Mouse (Mus musculus) kidney, postnatal 14 days (tissue): ENCODE results near the gene Sdhaf1.

Experiments used
- DNase-seq: peaks from one replicate; pipeline ENCODE4 v3.0.0; 2022; ENCODE audit warnings: mixed read lengths

Gene Sdhaf1

DNA sequence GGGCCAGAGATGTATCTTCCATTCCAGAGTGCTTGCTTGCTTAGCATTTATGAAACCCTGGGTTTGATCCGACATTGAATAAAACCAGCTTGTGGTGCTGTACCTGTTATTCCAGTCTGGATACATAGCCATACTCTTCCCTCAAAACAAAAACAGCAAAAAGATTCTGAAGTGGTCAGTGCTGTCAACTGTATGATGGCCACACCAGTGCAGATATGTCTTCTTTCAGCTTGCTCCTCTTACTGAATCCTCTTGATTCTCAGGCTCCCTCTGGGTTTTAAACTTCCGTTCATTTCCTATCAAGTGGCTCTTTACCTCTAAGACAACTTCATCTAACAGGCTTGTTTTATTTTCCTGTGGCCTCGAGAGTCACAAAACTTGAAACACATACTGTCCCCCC, at the start of gene Sdhaf1:
Gene Sdhaf1 (minus strand): TSS at position 101 of the 400 bp plus-strand sequence.
- DNase-seq, result no peak

DNA sequence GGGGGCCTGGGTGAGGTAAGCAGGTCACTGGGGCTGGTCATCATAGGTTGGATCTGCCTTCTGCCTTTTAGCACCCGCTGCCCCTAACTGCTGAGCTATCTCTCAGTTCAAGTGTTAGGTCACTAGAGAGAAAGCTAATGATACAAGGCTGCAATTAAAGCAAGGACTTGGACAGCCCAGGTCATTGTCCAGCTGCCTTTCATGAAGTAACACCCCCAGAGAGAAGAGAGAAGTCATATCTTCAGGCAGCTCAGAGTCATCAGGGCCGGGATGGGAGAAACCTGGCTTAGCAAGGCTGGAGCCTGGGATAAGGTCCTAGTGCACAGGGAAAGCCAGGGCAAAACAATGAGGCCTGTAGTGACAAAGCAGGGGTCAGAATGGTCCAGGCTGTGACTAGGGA, 43.8 kb upstream of the Sdhaf1 start:
- DNase-seq, result no peak

DNA sequence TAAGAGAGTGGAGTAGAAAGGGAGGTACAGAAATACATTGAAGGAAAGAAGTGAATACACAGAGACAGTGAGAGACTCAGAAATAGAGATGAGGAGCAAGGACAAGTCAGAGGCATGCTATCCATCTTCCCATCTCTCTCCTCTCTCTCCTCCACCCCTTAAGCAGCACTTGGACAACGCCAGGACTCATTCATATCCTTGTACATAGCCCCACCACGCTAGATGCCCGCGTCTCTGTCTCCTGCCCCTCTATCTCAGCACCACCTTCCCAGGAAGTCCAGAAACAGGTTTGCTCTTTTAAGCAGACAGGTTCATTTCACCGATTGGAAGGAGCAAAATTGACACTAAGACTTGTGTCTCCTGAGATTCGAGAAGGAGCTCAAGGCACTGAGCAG, 39.6 kb upstream of the Sdhaf1 start:
- no peak for DNase-seq

DNA sequence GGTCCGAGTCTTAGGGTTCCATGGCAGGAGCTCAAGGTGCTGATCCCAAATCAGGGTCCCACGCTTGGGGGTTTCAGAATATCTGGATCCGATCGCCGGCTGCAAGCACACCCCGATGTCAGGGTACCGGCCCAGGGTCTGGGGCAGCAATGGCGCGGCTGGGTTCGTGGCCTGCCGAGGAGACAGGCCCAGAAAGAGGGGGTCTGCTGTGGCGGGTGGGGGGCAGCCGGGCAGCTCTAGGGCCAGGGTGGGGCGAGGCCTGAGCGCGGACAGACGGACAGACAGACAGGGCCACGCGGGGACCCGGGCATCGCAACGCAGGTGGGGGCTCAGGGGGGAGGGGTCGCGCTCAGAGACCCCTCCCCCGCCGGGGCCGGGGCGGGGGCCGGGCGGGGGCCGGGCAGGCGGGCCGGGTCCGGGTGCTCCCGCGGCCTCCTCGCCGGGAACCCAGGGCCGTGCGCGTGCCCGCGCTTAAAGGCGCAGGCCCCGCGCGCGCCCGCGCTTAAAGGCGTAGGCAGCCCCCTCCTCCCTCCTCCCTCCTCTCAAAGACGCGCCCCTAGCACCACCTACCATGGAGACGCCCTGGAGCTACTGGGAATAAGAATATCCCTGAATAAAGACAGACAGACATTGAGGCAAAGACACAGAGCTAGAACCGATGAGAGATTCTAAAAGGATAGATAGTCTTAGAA, 39.1 kb upstream of the Sdhaf1 start, which contains the start of gene Lrfn3:
Gene Lrfn3 (minus strand): TSS at position 121 of the 692 bp plus-strand sequence.
- DNase-seq, result peak; percentile 81

DNA sequence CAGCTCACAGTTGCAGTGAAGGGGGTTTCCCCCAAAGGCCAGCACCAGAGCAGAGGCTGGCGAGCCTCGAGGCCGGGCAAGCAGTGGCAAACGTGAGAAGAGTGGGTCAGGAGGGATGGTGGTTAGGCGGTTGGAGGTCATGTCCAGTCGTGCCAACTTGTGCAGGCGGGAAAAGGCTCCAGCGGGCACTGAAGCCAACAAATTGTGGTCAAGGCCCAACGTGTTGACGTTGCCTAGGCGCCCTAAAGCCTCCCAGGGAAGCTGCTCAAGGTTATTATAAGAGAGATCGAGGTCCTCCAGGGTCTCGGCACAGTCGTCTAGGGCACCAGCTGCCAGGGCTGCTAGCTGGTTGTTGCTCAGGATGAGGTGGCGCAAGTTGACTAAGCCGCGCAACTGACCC, 36.3 kb upstream of the Sdhaf1 start:
- DNase-seq, result no peak

DNA sequence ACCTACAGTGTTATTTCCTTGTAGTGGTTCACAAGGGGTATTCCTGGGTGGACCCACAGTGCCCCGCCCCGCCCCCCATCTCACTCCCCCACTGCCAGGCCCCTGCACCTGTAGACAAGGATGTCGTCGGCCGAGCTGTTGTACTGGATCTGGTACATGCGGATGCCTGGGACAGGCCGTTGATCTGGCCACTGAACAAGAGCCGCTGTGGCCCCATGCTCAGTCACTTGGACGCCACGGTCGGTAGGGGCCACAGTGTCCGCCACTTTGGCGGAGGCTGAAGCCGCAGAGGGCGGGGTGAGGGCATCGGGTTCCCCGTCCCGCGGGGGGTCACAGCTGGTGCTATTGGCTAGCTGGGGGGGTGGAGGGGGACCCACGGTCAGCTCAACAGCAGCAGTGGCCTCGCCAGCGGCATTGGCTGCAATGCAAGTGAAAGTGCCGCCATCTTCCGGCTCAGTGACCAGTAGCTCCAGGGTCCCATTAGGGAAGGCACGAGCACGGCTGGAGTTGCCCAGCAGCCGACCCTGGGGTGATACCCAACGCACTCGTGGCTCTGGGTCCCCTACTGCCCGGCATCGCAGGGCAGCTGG, 35.7 kb upstream of the Sdhaf1 start:
- peak; percentile 57 for DNase-seq

DNA sequence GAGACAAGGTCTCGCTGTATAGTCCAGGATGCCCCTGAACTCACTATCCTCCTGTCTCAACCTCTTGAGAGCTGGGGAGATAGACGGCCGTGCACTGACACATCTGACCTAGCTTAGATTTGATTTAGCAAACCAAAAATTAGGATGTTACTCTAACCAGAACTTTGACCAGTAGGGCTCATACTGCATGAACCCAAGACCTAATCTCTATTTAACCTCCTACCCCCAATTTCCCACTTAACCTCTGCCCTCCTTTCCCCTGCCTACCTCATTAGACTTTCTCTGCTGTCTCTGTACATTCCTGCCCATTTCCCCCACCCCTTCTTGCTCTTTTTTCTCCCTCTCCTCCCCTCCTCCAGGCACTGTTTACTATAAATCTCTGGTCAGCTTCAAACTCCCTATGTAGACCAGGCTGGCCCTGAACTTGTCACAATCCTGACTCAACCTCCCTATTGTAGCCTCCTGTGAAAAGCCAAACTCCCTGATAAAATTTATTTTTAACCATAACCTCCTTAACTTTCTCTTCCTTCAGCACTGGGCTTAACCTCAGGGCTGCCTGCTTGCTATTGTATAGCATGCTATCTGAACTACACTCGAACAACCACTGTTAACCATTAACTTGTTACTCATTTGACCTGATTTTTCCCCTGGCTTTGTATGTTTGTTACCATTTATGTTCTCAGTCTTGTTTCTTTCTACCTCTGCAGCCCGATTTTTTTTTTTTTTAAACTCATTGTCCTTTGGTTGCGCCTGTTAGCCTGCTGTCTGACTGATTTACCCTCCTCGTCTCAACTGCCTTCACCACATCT, 34.9 kb upstream of the Sdhaf1 start:
- DNase-seq, result peak; percentile 47

DNA sequence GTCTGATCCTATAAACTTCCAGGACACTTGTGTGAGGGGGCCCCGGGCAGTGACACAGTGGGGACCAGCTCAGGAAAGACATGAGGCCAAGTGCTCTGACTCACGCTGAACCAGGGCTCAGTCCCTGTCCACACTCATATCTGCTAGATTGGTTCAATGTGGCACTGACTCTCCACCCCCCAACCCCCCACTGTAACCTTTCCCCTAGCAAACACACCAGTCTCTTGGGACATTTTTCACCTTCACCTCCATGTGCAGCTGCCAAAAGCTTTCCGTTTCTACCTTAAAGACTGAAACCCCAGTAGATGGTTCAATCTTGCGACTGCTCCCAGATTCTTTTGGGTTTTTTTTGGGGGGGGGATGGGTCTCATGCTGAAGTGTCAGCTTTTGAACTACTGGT, 30.4 kb upstream of the Sdhaf1 start:
- no peak for DNase-seq

DNA sequence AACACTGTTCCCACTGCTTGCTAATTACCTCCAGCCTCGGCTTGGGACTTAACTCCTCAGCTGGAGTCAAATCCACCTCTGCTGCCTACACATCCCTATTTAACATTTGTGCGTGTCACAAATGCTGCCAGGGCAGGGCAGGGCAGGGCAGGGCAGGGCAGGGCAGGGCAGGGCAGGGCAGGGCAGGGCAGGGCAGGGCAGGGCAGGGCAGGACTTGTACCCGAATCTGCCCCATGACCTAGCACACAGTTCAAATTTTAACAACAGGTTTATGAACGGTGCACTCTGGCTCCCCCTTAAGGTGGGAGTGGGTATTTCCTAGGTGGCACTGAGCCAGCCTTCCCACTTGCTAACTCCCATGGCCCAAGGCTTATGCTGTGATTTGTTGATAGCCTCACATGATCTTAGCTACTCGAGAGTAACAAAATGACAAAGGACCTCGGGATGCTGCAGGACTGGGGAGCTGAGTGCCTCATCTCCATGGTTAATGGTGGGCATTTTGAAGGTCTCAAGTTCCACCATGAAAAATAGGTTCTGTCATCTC, 29.7 kb upstream of the Sdhaf1 start:
- DNase-seq, result peak; percentile 84

DNA sequence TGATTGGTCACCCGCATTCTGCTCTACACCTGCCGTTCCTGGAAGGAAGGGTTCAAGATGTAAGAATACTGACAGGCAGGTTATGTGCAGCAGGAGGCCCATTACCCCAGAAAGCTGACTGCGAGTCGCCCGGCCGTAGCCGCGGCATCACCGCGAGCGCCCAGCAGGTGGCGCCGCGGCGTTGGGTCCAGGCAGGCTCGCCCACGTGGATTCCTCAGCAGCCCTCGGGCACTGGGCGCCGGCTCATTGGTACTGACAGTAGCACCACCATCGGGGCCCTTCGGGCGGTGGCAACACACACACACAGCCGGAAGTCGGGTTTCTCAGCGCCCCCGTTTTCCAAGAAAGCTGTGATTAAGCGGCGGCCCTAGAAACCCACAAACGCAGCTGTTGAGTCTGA, 24.1 kb upstream of the Sdhaf1 start:
- peak; percentile 78 for DNase-seq

DNA sequence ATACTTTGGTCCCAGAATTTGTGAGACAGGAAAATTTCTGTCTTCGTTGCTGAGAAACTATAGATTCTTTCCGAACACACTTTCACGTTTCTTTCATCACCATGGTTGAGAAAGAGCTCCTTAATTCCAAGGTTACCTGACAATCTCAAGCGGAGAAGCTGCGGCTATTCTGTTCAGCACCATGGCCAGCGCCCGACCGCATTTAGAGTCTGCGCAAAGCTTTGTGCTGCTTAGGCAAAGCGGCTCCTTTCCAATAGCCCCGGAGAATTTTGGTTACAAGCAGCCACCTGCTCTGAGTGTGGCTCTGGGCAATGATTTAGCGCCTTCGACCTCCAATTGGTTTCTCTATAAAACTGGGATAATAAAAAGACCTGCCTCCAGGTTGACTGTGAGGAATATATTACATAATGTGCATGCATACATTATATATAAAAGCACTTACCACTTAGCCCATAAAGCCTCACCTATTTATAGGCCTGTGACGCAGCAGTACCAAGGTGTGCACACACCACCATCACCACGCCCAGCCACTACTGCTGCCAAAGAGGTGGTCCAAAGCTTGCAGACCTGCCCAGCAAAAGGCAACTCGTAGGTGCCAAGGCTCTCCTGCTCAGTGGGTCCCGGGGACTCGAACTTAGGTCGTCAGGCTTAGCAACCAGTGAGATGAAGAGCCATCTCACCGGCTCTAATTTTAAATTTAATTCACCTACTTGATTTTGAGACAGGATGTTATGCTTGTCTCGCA, 23.1 kb upstream of the Sdhaf1 start:
- peak; percentile 79 for DNase-seq

DNA sequence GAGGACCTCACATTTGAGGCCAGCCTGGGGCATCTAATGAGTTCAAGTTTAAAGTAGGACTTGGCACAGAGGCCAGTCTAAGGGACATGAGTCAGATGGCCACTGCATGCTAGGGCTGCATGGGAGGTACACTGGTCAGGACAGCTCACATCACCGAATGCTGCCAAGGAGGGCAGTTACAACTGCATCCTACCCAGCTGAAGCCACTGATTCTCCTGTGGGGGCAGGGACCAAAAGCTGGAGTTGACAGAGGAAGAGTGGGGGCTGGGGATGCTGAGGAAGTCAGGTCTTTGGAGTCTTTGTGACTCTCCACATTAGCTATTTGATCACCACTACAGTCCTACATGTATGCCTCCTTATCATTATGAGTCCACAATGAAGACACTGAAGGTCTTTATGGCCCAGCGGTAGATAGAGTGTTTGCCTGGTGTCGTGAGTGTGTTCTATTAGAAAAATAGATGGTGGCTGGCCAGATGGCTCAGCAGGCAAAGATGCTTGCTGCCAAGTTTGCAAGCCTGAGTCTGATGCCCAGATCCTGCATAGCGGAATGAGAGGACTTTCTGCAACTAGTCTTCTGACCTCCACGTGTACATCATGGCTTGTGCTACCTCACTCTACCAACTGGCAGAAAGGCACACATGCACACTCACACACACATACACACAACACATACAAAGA, 15.9 kb upstream of the Sdhaf1 start:
- no peak for DNase-seq

DNA sequence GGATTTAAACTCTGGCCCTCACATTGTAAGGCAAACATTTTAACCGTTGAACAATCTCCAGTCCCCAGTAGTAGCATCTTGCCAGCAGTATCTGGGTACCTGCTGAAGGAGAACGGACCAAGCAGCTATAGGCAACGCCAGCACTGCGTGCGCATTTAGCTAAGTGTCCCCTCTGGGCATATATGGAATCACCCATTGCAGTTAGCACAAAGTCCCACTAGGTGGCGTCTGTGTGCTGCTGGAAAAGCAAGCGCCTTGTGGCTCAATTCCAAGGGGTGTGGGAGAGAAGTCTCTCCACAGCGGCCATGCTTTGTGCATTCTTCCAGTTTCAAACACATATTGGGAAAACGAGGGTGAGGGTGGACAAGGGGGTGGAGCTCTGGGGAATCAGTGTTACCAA, 12.7 kb upstream of the Sdhaf1 start:
- peak; percentile 87 for DNase-seq

DNA sequence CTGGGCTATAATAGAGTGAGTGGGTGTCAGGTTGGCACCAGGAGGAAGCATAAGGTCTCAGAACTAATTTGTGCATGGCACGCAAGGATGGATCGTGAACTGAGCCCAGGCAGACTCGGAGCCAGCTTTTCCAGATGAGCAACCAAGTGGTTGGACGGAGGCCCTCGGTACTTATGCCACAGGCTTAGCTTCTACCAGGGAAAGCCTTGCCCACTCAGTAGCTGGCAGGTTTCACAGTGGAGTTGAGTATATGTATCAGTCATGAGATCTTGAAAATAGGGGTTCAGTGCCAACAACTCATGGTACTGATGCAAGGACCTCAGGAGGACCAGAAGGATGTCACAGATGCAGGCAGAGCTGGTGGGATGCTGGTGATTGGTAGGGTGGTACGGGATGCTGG, 12.0 kb upstream of the Sdhaf1 start:
- no peak for DNase-seq

DNA sequence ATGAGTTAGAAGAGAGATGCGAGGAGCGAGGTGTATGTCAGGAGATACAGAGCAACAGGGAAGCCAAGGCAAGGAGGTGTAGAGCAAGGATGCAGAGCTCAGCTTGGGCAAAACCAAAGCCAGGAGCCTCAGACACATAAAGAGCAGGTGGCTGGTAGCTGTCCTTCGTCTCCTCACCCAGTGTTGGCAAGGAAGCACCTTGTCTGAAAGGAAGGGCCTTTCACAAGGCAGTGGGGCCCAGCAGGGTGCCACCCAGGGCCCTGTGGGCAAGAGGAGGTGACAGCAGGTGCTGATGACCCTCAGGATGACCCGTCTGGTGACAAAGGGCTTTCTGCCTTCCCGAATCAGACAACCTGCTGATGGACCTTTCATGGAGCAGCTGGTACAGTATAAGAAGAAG, 10.9 kb upstream of the Sdhaf1 start:
- no peak for DNase-seq

DNA sequence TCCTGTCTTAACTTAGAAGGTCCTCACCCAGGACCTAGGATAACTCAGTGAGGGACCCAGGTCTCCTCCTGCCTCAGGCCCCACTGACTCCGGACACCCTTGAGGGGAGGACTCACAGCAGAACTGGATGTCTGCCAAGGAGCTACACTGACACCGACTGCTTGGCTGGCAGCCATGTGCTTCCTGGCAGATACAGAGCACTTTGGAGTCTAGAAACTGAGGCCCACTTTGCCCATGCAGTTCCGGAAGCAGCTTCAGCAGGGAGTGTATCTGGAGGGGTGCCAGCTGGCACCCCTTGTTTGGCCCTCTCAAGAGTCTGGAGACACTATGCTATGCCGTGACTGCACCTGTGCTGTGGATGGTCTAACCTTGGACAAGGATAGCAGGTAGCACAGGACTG, 9.7 kb upstream of the Sdhaf1 start:
- DNase-seq, result peak; percentile 93

DNA sequence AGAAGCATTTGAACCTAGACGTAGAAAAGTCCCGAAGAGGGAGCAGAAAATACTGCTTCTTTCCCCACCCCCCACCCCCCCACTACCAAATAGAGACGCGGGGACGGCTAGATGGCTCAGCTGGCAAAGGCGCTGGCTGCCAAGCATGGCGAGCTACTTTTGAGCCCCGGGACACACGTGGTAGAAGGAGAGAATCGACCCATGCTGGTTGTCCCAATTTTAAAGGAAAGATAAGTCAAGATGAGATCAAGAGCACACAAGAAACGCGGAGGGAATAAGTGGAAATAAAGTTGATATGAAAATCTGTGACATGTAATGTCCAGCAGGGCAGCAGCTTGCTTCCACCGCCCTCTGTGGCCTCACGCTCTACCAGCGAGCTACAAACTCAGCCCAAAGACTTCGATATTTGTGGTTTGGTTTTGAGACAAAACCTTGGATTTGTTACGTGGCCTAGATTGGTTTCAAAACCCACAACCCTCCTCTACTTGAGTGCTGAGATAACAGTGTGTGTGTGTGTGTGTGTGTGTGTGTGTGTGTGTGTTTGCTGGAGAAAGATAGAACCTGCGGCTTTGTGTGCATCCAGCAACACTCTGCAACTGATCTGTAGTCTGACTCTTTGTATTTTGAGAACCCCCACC, 9.0 kb upstream of the Sdhaf1 start:
- DNase-seq, result no peak

DNA sequence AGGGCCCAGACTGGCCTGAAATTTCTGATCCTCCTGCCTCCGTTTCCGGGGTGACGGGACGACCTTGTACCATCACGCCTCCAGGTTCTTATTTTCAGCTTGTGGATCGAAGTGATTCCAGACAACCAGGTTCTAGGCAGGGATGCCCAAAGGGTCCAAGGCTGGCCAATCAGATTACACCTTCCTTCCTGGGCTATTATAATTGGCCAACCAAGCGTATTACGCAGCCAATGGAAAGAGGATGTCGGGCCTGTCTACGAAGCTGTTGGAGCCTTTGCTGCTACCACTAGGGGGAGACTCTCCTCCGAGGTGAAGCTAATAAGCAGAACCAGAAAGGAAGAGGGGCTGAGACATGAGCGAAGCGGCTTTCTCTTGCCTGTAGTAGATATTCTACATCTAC, 8.2 kb upstream of the Sdhaf1 start:
- DNase-seq, result peak; percentile 83

DNA sequence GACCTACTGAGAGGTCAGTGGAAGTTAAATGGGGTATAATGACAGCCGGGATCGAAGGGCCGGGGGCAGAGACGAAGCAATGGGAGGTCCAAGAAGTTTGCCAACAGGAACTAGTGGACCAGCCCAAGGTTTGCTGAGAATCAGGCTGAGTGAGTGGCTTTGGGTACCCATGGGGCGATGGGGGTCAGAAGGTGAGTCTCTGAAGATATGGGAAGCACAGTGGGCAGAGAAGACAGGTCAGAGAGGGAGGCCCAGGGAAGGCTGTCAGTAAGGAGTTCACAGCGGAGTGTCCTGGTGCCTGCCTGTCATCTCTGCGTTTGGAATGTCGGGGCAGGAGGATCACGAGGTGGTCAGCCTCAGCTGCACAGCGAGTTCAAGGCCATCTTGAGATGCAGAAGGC, 4.7 kb upstream of the Sdhaf1 start:
- no peak for DNase-seq

DNA sequence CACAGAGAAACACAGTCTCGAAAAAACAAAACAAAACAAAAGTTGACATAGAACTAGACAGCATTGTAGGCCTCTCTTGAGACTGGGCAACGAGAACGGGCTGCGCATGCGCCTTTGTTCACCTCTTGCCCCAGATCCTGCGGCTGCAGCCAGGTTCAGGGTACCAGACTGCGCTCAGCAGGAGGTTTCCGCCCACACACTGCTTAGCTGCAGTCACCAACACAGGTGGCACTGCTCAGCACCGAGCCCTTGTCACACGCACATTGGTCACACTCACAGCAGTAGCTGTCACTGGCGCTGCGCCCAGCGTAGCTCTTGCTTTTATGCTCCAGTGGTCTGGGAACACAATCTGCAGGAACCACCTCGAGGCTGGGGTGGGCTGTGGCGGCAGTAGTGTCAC, 3.4 kb upstream of the Sdhaf1 start:
- DNase-seq, result peak; percentile 73

DNA sequence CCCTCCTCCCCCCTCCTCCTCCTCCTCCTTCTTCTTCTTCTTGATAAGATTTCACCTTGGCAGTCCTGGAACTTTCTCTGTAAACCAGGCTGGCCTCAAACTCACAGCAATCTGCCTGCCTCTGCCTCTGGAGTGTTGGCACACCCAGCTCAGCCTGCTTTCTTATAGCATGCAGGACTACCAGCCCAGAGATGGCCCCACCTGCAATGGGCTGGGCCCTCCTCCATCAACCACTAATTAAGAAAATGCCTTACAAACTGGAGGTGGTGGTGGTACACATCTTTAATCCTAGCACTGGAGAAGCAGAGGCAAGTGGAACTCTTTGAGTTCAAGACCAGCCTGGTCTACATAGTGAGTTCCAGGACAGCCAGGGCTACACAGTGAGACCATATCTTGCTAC, 2.7 kb upstream of the Sdhaf1 start:
- DNase-seq, result no peak

DNA sequence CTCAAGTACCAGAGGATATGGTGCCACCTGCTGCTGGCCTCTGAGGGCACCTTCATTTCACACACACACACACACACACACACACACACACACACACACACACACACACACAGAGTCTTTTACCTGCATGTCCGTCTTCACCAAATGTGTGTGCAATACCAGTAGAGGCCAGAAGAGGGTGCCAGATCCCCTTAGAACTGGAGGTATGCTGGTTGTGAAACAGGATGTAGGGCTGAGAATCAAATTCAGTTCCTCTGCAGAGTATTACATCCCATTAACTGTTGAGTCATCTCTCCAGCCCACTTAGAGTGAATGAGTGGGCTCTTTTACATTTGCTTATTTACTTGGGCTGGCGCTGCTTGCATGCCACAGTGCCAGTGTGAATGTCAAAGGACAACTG, 1.7 kb upstream of the Sdhaf1 start:
- DNase-seq, result no peak
